Mouse (Mus musculus): ENCODE results near the gene Nr2e1.
A peak's percentile ranks its signal among the peaks of the same experiment; 100 is the strongest.

Nr2e1 gene

GRCm38 (mm10) chr10:42587961-42588750 lies 4.7 kb upstream of the Nr2e1 start:
- DNase-seq, result no peak

- no peak for DNase-seq
Observed at GRCm38 (mm10) chr10:42585596-42586305, 2.3 kb upstream of the Nr2e1 start.

GRCm38 (mm10) chr10:42585156-42585555 lies 1.7 kb upstream of the Nr2e1 start:
- no peak for DNase-seq

DNA sequence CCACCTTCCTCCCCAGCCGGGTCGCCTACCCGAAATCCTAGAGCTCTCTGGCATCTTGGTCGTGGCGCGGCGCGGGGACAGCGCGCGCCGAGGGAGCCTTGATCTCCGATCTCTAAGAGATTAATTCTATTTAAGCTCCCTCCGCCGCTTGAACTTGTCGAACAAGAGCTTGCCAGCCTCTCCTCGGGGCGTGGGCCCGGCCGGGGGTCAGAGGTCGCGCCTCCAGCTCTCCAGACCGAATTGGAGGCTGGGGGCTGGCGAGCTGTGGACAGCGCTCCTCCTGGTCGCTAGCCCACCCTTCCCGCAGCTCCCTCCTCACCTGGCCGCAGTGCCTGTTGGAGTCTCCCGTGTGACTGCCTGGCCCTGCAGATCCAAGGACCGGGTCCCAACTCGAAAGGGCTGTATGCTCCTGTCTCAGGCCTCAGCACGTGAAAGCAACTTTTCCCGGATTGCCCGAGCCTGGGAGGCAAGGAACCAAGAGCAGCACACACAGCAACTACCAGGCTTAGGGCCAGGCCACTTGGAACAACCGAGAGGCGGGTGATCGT lies 1.1 kb upstream of the Nr2e1 start:
- DNase-seq, result peak; percentile 68

DNA sequence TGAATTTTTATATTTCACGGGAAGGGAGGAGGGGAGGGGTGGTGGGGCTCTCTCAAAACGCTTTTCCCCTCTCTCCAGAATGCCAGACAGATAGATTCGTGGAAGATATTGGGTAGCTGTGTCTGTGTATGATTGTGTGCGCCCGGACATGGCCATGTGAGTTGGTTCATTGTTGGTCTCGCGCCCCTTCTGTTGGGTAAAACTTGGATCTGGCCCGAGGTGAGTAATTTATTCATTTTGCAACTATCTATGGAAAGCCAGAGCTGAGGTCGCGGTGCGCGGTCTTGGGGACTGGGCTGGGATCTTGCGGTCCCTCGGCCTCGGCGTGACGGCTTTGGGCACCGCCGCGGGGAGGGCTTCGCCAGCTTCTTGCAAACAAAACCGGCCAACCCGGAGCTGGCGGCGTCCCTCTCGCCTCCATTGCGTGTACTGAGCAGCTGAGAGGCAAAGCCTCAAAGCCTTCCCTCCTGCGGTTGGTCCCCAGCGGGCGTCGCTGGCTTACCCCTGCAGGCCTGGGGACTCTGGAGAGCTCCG lies 537 bp upstream of the Nr2e1 start:
- DNase-seq, result peak; percentile 47

GRCm38 (mm10) chr10:42582566-42583110 lies 794 bp downstream of the Nr2e1 start:
- DNase-seq, result no peak

GRCm38 (mm10) chr10:42581694-42582565 lies 1.5 kb downstream of the Nr2e1 start:
- DNase-seq, result peak; percentile 63

- no peak for DNase-seq
Observed at GRCm38 (mm10) chr10:42580951-42581277, 2.5 kb downstream of the Nr2e1 start.

DNA sequence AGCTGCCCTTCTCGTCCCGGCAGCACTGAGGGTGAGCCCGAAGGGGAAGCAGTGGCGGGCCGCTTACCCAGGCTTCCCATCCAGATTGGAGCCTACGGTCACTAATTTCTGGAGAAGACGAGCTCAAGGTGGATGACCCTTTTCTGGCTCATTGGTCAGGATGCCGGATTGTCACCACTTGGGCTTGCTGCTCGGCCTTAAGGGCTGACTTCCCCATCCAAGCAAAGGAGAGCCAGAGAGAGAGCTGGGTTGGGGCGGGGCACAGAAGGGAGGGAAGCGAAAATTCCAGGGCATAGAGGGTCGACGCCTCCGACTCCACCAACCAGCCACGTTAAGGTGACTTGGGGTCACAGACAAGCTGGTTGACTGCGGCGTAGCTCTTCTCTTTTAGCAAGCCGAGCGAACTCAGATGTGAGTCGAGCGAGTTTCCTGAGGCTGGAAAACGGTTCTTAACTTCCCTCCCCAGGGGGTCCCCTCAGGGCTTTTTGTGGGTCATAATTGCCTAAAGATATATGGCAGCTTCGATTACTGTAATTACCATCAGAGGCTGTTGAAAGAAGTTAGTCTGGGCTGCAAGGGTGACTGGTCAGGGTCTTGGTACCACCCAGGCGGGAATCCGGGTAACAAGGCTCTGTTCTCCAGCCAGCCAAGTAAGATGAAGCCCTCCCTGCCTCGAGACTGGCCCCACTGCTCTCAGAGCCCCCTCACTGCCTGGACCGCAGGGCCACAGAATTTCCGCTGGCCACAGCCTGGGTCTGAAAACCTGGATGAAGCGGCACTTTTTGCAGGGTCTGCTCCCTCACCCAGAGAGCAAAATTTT lies 3.1 kb downstream of the Nr2e1 start:
- peak; percentile 49 for DNase-seq

GRCm38 (mm10) chr10:42579475-42580130 lies 3.8 kb downstream of the Nr2e1 start:
- peak; percentile 59 for DNase-seq

GRCm38 (mm10) chr10:42578698-42579474 lies 4.5 kb downstream of the Nr2e1 start:
- no peak for DNase-seq

DNA sequence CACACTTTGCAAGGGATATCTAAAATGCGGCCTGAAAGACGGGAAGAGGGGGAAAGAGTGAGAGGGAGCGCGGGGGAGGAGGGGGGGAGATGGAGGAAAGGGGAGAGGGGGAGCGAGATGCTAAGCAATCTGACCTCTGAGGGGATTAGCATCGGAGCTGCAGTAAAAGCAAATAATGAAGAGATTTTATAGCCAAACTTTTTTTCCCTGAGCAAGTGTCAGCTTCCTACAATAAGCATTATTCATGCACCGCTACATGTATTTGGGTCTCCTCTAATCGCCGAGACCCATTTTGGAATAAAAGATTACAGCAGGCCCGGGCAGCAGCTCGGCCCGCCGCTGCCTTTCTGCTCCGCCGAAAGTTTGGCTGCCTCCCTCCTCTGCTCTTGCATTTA lies 5.2 kb downstream of the Nr2e1 start:
- peak; percentile 59 for DNase-seq

GRCm38 (mm10) chr10:42577525-42578280 lies 5.7 kb downstream of the Nr2e1 start:
- DNase-seq, result no peak

DNA sequence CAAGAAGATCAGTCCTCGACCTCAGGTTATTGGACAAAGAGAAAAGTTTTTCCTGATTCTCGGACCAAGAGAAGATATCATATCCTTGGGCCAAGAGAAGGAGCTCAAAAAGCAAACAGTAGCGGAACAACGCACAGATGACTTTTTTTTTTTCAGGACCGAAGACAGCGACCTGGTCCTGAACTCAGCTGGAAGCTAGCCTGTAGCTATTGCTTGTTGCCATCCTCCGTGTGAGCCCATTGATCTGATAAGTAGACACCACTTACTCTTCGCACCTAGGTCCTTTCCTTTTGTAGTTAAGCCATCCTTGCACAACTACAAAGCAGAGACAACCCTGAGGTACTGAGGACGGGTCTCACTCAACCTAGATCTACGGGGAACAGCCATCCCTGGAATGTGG lies 8.8 kb downstream of the Nr2e1 start:
- peak; percentile 57 for DNase-seq

- DNase-seq, result no peak
Observed at GRCm38 (mm10) chr10:42572971-42573370, 10.5 kb downstream of the Nr2e1 start.

DNA sequence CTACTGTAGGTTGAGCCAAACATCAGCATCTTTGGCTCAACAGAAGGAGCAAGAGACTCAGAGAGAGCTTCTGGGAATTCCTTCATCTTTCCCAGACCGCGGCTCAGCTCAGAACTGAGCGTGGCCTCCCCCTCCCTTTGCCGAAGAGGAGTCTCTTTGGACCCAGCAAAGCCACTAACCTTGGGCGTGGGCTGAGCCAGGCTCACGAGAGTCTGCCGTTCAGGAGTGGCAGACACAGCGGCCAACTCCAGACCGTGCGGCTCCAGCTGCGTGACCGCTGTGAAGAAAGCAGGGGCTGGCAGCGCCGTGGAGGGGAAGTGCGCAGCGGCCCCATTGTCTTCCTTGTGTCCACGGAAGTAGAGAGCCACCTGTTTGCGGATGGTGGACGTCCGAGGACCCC lies 10.9 kb downstream of the Nr2e1 start:
- no peak for DNase-seq

DNA sequence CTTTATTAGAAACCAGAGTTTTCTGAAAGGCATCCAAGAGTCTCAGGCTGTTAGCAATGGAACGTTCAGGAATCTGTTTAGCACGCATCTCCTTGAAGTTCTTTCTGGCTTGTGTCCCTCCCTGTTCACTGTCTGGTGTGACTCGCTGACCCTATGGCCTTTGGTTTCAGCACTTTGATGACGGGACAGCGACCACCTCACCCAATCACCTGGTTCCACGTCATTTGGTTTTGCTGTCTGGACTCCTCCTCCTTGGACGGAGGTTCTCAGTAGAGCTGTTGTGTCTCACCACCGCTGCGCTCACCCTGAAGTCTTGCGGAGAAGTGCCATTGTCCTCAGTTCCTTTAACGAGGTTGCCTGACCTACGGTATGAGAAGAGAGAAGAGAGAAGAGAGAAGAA lies 21.2 kb downstream of the Nr2e1 start:
- DNase-seq, result peak; percentile 73

DNA sequence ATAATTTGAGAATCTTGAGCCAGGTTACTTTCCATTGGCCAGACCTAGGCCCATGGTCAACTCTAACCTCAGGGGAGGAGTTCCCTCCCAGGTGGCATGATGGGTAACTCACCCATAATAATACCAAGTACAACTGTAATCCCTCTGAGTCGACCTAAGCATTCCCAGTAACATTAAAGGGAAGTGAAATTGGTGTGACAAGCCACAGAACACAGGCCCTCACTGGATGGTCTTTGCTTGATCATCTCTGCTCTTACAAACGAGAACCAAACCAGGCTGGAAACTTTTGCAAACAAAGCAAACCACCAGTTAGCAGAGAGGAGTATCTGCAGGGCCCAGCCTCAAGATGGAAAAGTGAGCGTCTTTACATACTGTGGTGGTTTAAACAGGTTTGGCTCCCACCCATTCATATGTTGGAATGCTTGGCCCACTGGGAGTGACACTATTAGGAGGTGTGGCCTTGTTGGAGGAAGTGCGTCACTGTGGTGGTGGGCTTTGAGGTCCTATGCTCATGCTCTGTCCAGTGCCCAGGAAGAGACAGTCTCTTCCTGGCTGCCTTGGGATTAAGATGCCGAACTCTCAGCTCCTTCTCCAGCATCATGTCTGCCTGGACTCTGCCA lies 23.7 kb downstream of the Nr2e1 start:
- DNase-seq, result no peak

DNA sequence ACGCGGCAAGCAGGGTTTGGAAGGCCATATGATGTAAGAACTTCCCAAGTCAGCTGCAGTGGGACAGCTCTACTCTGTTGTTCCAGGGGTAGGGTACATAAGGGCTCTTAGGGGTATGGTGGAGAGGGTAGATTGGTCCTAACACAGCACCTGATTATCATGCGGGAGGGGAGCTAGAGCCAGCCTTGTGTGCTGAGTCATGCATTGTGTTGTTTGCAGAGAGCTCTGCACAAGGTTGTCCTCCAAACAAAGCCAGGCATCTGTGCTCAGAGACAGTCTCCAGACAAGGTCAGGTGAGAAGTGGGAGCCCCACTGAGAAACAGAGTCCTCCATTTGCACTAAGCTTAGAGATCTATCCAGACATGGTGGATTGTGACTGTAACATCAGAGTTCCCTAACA lies 36.9 kb downstream of the Nr2e1 start:
- no peak for DNase-seq
